Comparison of ENCODE assay signal across 20 mouse cellular contexts in the genomic region with DNA sequence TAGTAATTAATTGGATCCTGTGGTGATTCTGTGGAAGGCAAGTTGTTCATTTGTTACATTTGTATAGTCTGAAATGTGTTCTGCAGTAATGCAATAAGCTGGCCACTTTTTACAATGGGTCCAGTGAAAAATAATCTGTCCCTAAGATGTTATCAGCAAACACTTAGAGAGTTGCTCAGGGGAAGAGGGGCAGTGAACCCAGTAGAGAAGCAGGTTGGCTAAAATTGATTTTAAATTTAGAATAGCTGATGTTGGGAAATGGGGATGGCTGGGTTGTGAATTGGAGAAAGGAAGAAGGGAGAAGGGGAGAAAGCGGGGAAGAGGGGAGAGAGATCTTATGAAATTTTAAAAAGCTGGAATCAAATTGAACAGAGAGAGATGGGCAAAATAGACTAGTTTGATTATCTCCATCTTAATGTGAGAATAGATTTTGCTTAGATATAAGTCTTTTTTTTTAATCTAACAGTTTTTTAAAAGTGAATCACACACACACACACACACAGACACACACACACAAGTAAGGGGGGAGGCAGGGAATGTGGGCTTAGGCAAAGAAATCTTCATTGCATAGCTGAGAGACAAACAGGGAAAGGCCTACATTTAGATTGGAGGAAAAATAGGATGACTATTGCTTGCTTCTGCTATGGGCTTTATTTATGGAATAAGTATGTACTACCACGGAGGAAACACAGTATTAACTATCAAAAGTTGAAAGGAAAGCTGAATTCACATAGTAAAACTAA. TPM values are rescaled to one million over a fixed set of nuclear protein-coding genes. Genes with fewer than 3 reads are reported as not detected.
DNase-seq lines count a peak whose midpoint lies in the region; ATAC-seq and TF ChIP-seq lines count a peak whose summit lies in the region.
"Had no signal": no experiment of that assay in that cellular context is flagged by ENCODE, and none has a peak within 500 bp of the region (broad histone marks: within the 10 kb centered on the region; RNA-seq: fewer than 3 reads in every experiment).

No protein-coding gene starts in this region.

- H3K27me3 ChIP-seq in forebrain, embryonic 14.5 days (replicated peaks; ENCODE audit: control insufficient read depth, insufficient read depth, low read length): no peaks in the 10 kb centered on the region

- no peak for DNase-seq in left cerebral cortex, adult 2 months (ENCODE audit: extremely low spot score in 1 of 2, low spot score in 2 of 2)
- no peak for DNase-seq in left cerebral cortex, adult 11 months (ENCODE audit: low spot score)
- DNase-seq in brain, embryonic 14.5 days (ENCODE audit: low read depth): peak; percentile 82
- DNase-seq in embryo, embryonic 11 days: peak; percentile 19
- peak; percentile 78 for DNase-seq in forebrain, embryonic 14.5 days (ENCODE audit: low spot score)
- DNase-seq in gastrocnemius, adult 2 months: no peak
- no peak for DNase-seq in ovary, postnatal 36 days (ENCODE audit: low spot score)
- DNase-seq: heart, adult 18-20 months; heart, postnatal 4 days; liver; liver, postnatal 0 days; lung, postnatal 14 days; right cerebral cortex, postnatal 14 days had no signal

- WGBS in forebrain, embryonic 14.5 days: 0% methylated on average over 2 of the region's 2 CpGs

- peak overlapping the region; percentile 98 for H3K27ac ChIP-seq in left cerebral cortex, adult 2 months
- peak overlapping the region; percentile 86 for H3K27ac ChIP-seq in forebrain, embryonic 14.5 days (ENCODE audit: low read depth, low read length)
- H3K27ac ChIP-seq in gastrocnemius, adult 2 months: no peak overlapping the region
- H3K27ac ChIP-seq: kidney, postnatal 0 days; stomach, postnatal 0 days had no signal

- TF ChIP-seq POLR2A in brain, embryonic 14.5 days (IDR thresholded peaks at IDR 0.05; ENCODE audit: borderline replicate concordance, extremely low read depth, insufficient read depth, insufficient read length, poor library complexity, severe bottlenecking): no peak

- no peak for TF ChIP-seq CTCF in left cerebral cortex, adult 2 months (IDR thresholded peaks at IDR 0.05)
- no peak for TF ChIP-seq CTCF in brain, embryonic 14.5 days (IDR thresholded peaks at IDR 0.05; ENCODE audit: borderline replicate concordance, extremely low read depth, insufficient read depth, insufficient read length)
- TF ChIP-seq CTCF in gastrocnemius, adult 2 months (IDR thresholded peaks at IDR 0.05): no peak

- H3K36me3 ChIP-seq in forebrain, embryonic 14.5 days (ENCODE audit: control insufficient read depth, insufficient read depth, low read length): peaks cover 39% of the 10 kb centered on the region

- H3K4me2 ChIP-seq in forebrain, embryonic 14.5 days (ENCODE audit: low read length): peak overlapping the region; percentile 50

- H3K4me1 ChIP-seq in forebrain, embryonic 14.5 days (ENCODE audit: control insufficient read depth, insufficient read depth, low read length): no peaks in the 10 kb centered on the region

- H3K9ac ChIP-seq in forebrain, embryonic 14.5 days (ENCODE audit: low read length): peak overlapping the region; percentile 95
- H3K9ac ChIP-seq: liver, postnatal 0 days had no signal

- ATAC-seq in forebrain, embryonic 14.5 days: no peak
- ATAC-seq: intestine, postnatal 0 days; liver, postnatal 0 days had no signal

- H3K9me3 ChIP-seq in forebrain, embryonic 14.5 days (replicated peaks; ENCODE audit: control insufficient read depth, low read length): no peaks in the 10 kb centered on the region

- intact Hi-C loops in left cerebral cortex, adult 2 months (cut with DNase I): no loop called here
- intact Hi-C loops in gastrocnemius, adult 2 months (cut with DNase I): no loop called here

- peak overlapping the region; percentile 72 for H3K4me3 ChIP-seq in left cerebral cortex, adult 2 months
- peak overlapping the region; percentile 59 for H3K4me3 ChIP-seq in forebrain, embryonic 14.5 days (ENCODE audit: low read depth, low read length)
- H3K4me3 ChIP-seq in gastrocnemius, adult 2 months: no peak overlapping the region

RNA-seq across cellular contexts. Expression of gene Gm43517, which starts 3.1 kb away (rescaled TPM):
- total RNA-seq in left cerebral cortex, adult 2 months (2021): 1 to 10 TPM; 6.9 to 8.6 TPM
- polyA plus RNA-seq in brain, embryonic 14.5 days (2012; rRNA removed): 1.5 and 4.7 TPM in 2 replicates
- polyA plus RNA-seq in forebrain, embryonic 14.5 days (2014; fragmentation: Nextera tagmentation; extraction: Ambion mirVana): 2.2 and 3.6 TPM in 2 replicates
- total RNA-seq in gastrocnemius, adult 2 months (2021): not detected
- total RNA-seq: gastrocnemius, adult 8-10 months; heart, adult 18-20 months; heart, postnatal 4 days; megakaryocyte-erythroid progenitor cell, adult 5-6 weeks had no signal
- polyA plus RNA-seq: embryonic facial prominence, embryonic 14.5 days; heart, embryonic 14.5 days; intestine, postnatal 0 days; kidney, postnatal 0 days; liver, postnatal 0 days; stomach, postnatal 0 days had no signal

RNA-seq across cellular contexts. Expression of gene Foxg1, which starts 5.6 kb away (rescaled TPM):
- 100 to 1,000 TPM; 111 to 112 TPM for total RNA-seq in left cerebral cortex, adult 2 months (2021)
- 76.0 and 160 TPM in 2 replicates for polyA plus RNA-seq in brain, embryonic 14.5 days (2012; rRNA removed)
- polyA plus RNA-seq in forebrain, embryonic 14.5 days (2014; fragmentation: Nextera tagmentation; extraction: Ambion mirVana): 72.6 and 77.7 TPM in 2 replicates
- not detected for total RNA-seq in gastrocnemius, adult 2 months (2021)
- total RNA-seq: gastrocnemius, adult 8-10 months; heart, adult 18-20 months; megakaryocyte-erythroid progenitor cell, adult 5-6 weeks had no signal
- polyA plus RNA-seq: heart, embryonic 14.5 days; intestine, postnatal 0 days; kidney, postnatal 0 days; liver, postnatal 0 days; stomach, postnatal 0 days had no signal

Comparison
In these comparisons a context has a peak if more than half of its experiments do, and no peak if none do; other contexts are left out.
1. DNase-seq: peak in brain, embryonic 14.5 days (single experiment), embryo, embryonic 11 days (single experiment) and forebrain, embryonic 14.5 days (single experiment); none in left cerebral cortex, adult 2 months (0 of 2), left cerebral cortex, adult 11 months (single experiment), gastrocnemius, adult 2 months (single experiment) and ovary, postnatal 36 days (single experiment).
2. RNA of gene Gm43517, which starts 3.1 kb away (total RNA-seq): 6.9 to 8.6 TPM in left cerebral cortex, adult 2 months; not detected in gastrocnemius, adult 2 months; every median in the first group is over 4 times any median in the second.
3. RNA of gene Foxg1, which starts 5.6 kb away (total RNA-seq): 111 to 112 TPM in left cerebral cortex, adult 2 months; not detected in gastrocnemius, adult 2 months; every median in the first group is over 100 times any median in the second.